8 mouse cellular contexts compared by ENCODE assay signal in the genomic region with DNA sequence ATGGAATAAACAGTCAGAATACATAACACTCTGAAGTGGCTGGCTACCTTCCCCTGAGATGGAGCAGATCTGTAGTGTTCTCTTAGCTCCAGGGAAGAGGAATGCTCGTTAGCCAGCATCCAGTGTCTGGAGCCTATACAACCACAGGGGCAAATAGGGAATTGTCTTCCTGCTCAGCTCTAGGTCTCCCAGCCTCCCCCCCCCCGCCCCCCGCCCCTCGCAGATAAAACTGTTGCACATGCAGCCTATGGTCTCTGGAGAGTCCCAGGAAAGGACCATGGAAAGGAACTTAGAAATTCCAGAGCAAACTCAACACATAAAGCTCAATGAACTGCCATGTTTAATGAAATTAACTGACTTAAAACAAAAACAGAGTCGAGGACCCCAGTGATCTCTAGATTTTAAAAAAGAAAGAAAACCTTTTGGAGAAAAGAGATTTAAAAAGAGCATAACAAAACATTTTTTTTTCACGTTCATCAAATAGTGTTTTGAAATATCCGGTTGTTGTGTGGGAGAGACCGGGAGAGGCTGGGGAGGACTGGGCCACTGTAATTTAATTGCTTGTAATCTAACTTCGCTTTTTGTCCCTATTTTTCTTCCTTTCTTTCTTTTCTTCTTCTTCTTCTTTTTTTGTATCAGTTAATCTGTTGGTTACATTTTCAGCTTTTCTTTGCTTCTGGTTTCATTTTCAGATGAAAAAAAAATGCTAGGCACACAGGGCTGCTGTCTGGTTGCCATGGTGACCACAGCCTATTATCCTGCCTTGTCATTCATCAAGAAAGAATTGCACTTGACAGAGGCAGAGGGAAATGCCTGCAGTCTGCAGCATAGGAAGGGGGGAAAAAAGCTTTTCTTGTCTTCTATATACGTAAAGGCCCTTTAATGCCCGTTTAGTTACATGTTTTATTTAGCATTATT.
DNase-seq lines count a peak whose midpoint lies in the region; ATAC-seq and TF ChIP-seq lines count a peak whose summit lies in the region.

No protein-coding gene starts in this region.

- WGBS in heart, embryonic 12.5 days, result 35% methylated on average over 11 of the region's 11 CpGs
- WGBS in stomach, postnatal 0 days, result 11% methylated on average over 11 of the region's 11 CpGs

- no peak overlapping the region for H3K9ac ChIP-seq in heart, embryonic 12.5 days
- H3K9ac ChIP-seq in stomach, postnatal 0 days (ENCODE audit: low read length), result no peak overlapping the region

- H3K4me1 ChIP-seq in brown adipose tissue, adult 24 weeks (ENCODE audit: control insufficient read depth, insufficient read depth, insufficient read length, low read length), result no peaks in the 10 kb centered on the region
- peaks cover 36% of the 10 kb centered on the region for H3K4me1 ChIP-seq in heart, embryonic 12.5 days (replicated peaks)
- H3K4me1 ChIP-seq in stomach, postnatal 0 days (replicated peaks; ENCODE audit: control insufficient read depth, insufficient read depth), result 0 out of 2 replicates have a peak, but pooled peaks cover 4% of the 10 kb centered on the region

- no peaks in the 10 kb centered on the region for H3K9me3 ChIP-seq in heart, embryonic 12.5 days (replicated peaks)
- H3K9me3 ChIP-seq in stomach, postnatal 0 days (ENCODE audit: control insufficient read depth, low read length), result no peaks in the 10 kb centered on the region

- peak overlapping the region; percentile 24; the same call in 1 of the 2 replicates for H3K4me3 ChIP-seq in brown adipose tissue, adult 24 weeks (ENCODE audit: insufficient read depth, low read depth, low read length)
- no peak overlapping the region for H3K4me3 ChIP-seq in heart, embryonic 12.5 days
- H3K4me3 ChIP-seq in stomach, postnatal 0 days (ENCODE audit: low read depth, low read length), result peak overlapping the region; percentile 17

- H3K4me2 ChIP-seq in heart, embryonic 12.5 days, result peak overlapping the region; percentile 56
- peak overlapping the region; percentile 47 for H3K4me2 ChIP-seq in stomach, postnatal 0 days (replicated peaks; ENCODE audit: low read depth)

- peak; percentile 59 for DNase-seq in left cerebral cortex, adult 11 months (ENCODE audit: low spot score)
- no peak for DNase-seq in left cerebral cortex, postnatal 36 days (ENCODE audit: low spot score in 2 of 2)
- peak; percentile 41 to 85 for DNase-seq in layer of hippocampus, adult 18-20 months (ENCODE audit: low spot score in 2 of 2)
- peak; percentile 94 for DNase-seq in mesoderm, embryonic 11.5 days (ENCODE audit: low read depth, low spot score)
- DNase-seq in stomach, postnatal 0 days (ENCODE audit: low spot score), result peak; percentile 44
- no peak for DNase-seq in spleen, postnatal 4 days (ENCODE audit: low spot score in 2 of 2)

- ATAC-seq in heart, embryonic 12.5 days (ENCODE audit: insufficient number of reproducible peaks, low FRiP score), result 0 out of 2 replicates have a peak, but pooled peaks have one; percentile 61
- no peak for ATAC-seq in stomach, postnatal 0 days (ENCODE audit: low FRiP score, low TSS enrichment)

- no peak for TF ChIP-seq EP300 in stomach, postnatal 0 days (optimal IDR thresholded peaks at IDR 0.05)

- H3K27ac ChIP-seq in brown adipose tissue, adult 24 weeks (replicated peaks; ENCODE audit: low read depth, low read length), result no peak overlapping the region
- H3K27ac ChIP-seq in heart, embryonic 12.5 days (ENCODE audit: poor library complexity, severe bottlenecking), result peak overlapping the region; percentile 68
- H3K27ac ChIP-seq in stomach, postnatal 0 days (replicated peaks), result 0 out of 2 replicates have a peak overlapping the region, but pooled peaks have one; percentile 13

- H3K27me3 ChIP-seq in heart, embryonic 12.5 days (replicated peaks), result no peaks in the 10 kb centered on the region
- H3K27me3 ChIP-seq in stomach, postnatal 0 days (ENCODE audit: control insufficient read depth, insufficient read depth, low read length), result no peaks in the 10 kb centered on the region

- H3K36me3 ChIP-seq in heart, embryonic 12.5 days, result no peaks in the 10 kb centered on the region
- H3K36me3 ChIP-seq in stomach, postnatal 0 days (ENCODE audit: control insufficient read depth, insufficient read depth, low read length), result no peaks in the 10 kb centered on the region

- intact Hi-C loops in left cerebral cortex, postnatal 36 days (cut with DNase I), result loop anchor here (10.0 kb wide), 1 partner anchor 123 kb away; no protein-coding TSS in a partner anchor

- TF ChIP-seq CTCF in stomach, postnatal 0 days (IDR thresholded peaks at IDR 0.05; ENCODE audit: low read depth), result no peak

Comparison
In these comparisons a context has a peak if more than half of its experiments do, and no peak if none do; other contexts are left out.
1. DNase-seq: peak in left cerebral cortex, adult 11 months (single experiment), layer of hippocampus, adult 18-20 months (2 of 2), mesoderm, embryonic 11.5 days (single experiment) and stomach, postnatal 0 days (single experiment); none in left cerebral cortex, postnatal 36 days (0 of 2) and spleen, postnatal 4 days (0 of 2).